Mouse (Mus musculus) Patski (cell line): ENCODE measurements at regions not wholly inside any gene's neighbourhood (a gene's known extent, or its start where the extent isn't known, plus 50 kb on each side); places are given as distances from the start of the nearest gene placed in this dataset.
"Not testable (repeated sequence)": the region's sequence is repeated elsewhere in the genome, so short reads cannot be mapped to it uniquely, and the experiment has no call there.

ENCODE experiments used
- ATAC-seq: fragments of 100-300 bp; one replicate; pipeline ENCODE4 v1.8.0; 2021
- CTCF ChIA-PET: fragments of 350-600 bp; sonication (Branson Sonifier 250); formaldehyde crosslinking; loops from one replicate; lab custom pipeline; 2022; ENCODE audit warnings: inconsistent platforms; lab: Charles Lee
- POLR2A ChIA-PET: fragments of 350-600 bp; sonication (Branson Sonifier 250); formaldehyde crosslinking; loops from one replicate; lab custom pipeline; 2022; ENCODE audit warnings: antibody characterized with exemption, inconsistent platforms; lab: Charles Lee
- DNase-seq: peaks from one replicate; pipeline ENCODE4 v3.0.0-alpha.2; 2011; ENCODE audit warnings: low read depth, low spot score
- H3K27me3 ChIP-seq: fragments of 371-371 bp; one replicate; pipeline ENCODE4 v1.5.1; 2021
- CTCF ChIP-seq: fragments of 100-300 bp; IDR thresholded peaks from one replicate; pipeline ENCODE4 v1.5.1; 2021
- in situ Hi-C: fragments of 300-500 bp; cut with MboI; formaldehyde crosslinking; loops from 3 replicates; pipeline ENCODE4 v1.11.1; 2018; ENCODE audit warnings: low pct_unique_long_range_greater_than_20kb, mixed read lengths

DNA sequence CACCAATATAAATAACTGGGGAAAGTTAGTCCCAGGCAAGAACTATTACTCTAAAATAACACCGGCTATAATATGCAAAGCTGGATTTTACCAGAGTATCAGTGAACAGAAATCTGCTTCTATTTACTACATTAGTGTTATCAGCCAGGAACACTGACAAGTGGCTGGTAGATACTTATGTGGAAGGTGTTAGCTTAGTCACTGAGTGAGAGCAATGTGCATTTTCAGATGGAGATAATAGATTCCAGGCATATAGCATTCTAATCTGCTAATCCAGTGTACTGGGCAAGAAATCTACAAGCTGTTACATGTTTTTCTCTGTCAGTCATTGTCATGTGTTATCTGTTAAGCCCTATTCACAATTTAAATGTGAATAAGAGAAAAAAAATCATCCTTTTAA lies 1054.6 kb upstream of the Rag2 start:
- in situ Hi-C loops, POLR2A ChIA-PET: not testable (repeated sequence)

GRCm38 (mm10) chr2:100590643-100591042 lies 1033.9 kb upstream of the Rag2 start:
- ATAC-seq, POLR2A ChIA-PET, H3K27me3 ChIP-seq, CTCF ChIA-PET, DNase-seq, in situ Hi-C loops: not testable (repeated sequence)

More for the DNA sequence above, 1054.6 kb upstream of the Rag2 start:
- CTCF ChIA-PET, ATAC-seq, H3K27me3 ChIP-seq, DNase-seq: not testable (repeated sequence)

- DNase-seq, POLR2A ChIA-PET, in situ Hi-C loops, H3K27me3 ChIP-seq, CTCF ChIA-PET, ATAC-seq: not testable (repeated sequence)
Measured at GRCm38 (mm10) chr2:100626183-100626582, 998.3 kb upstream of the Rag2 start.

DNA sequence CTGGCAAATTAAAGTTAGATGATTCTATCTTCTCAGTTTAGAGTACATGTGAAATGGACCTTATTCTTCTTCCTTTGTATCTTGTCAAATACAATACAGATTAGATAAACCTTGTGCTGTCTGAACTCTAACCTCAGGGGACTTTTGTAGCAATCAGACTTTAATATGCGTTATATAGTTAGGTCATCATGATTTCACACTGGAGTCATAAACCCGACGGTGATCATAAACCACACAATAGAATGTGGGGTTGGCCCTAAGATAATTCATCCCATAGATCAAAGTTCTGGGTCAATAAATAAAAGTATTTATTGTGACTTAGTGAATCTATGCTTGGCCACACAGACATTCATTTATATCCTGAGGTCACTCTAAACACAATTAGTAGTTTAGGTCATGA lies 971.8 kb upstream of the Rag2 start:
- DNase-seq, POLR2A ChIA-PET, in situ Hi-C loops, ATAC-seq, H3K27me3 ChIP-seq, CTCF ChIA-PET: not testable (repeated sequence)

DNA sequence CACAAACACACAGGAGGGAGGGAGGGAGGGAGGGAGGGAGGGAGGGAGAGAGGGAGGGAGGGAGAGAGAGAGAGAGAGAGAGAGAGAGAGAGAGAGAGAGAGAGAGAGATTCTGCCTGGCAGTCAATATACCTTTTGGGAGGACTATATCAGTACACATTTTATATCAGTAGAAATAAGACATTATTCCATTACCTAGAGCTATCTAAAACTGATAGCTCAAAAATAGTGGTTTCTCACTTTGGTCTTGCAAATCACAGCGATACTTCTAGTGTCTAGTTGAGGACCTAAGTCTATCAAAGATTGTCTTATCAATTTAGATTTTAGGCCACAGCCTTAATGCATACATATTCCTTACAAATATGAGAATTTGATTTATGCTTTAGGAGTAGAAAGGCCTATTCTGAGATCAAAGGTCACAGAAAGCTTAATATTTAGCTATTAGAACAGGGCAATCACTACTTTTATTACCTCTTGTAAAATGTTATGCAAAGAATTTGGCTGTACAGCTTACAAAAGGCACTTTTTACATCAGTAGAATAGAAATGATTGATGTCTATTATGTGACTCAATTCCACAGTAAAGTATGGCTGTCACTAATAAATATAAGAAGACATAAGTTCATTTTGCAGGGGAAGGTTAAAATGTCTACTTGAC lies 953.0 kb upstream of the Rag2 start:
- DNase-seq, CTCF ChIA-PET, POLR2A ChIA-PET, in situ Hi-C loops, H3K27me3 ChIP-seq, ATAC-seq: not testable (repeated sequence)

DNA sequence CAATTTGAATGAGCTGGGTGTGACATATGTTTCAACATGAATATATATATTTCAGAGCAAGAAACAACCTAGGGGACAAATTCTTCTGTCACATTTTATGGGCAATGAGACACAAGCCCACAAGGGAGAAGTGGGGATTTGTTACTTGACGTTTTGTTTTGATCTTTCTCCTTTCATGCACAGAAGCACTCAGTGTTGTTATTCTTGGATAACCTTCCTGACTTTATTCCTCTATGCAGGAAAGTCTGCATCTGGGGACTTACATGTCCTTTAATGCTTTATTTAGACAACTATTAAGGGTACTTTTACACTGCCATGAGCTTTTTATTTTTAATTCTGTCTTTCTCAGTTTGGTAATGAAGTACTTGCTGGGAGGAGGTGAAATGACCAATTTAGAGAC lies 916.1 kb upstream of the Rag2 start:
- CTCF ChIA-PET, in situ Hi-C loops, POLR2A ChIA-PET, ATAC-seq, DNase-seq, H3K27me3 ChIP-seq: not testable (repeated sequence)

DNA sequence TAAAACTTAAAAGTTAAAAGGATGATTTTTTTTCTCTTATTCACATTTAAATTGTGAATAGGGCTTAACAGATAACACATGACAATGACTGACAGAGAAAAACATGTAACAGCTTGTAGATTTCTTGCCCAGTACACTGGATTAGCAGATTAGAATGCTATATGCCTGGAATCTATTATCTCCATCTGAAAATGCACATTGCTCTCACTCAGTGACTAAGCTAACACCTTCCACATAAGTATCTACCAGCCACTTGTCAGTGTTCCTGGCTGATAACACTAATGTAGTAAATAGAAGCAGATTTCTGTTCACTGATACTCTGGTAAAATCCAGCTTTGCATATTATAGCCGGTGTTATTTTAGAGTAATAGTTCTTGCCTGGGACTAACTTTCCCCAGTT lies 881.2 kb upstream of the Rag2 start:
- POLR2A ChIA-PET, result not testable (repeated sequence)

GRCm38 (mm10) chr2:100755033-100755432 lies 869.5 kb upstream of the Rag2 start:
- POLR2A ChIA-PET, in situ Hi-C loops, CTCF ChIA-PET, H3K27me3 ChIP-seq, DNase-seq, ATAC-seq: not testable (repeated sequence)

More for the DNA sequence above, 881.2 kb upstream of the Rag2 start:
- H3K27me3 ChIP-seq, ATAC-seq, CTCF ChIA-PET, in situ Hi-C loops, DNase-seq: not testable (repeated sequence)

GRCm38 (mm10) chr2:100785392-100785791 lies 839.1 kb upstream of the Rag2 start:
- in situ Hi-C loops, result no loop called here
- no peak for TF ChIP-seq CTCF
- no peaks in the 10 kb centered on the region for H3K27me3 ChIP-seq
- ChIA-PET POLR2A (no interaction called here), CTCF (no interaction called here)
- ATAC-seq, result no peak
- no peak for DNase-seq

DNA sequence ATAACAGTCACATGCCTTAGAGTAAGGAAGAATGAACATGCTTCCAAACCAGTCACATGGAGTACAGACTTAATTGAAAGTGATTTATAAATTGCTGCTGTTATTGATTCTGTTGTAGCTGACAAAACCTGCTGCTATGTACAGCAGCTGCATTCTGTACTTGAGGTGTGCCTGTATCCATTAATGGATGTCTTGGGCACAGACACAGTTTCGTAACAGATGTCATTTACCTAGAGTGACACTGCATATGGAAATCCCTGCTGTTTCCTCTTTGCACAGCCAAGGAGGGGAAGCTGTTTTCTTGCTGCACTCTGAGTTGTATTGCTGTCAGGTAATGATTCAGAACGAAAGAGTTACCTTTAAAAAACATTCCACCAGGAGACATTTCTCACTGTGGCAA lies 828.9 kb upstream of the Rag2 start:
- no peak for TF ChIP-seq CTCF
- in situ Hi-C loops, result no loop called here
- CTCF ChIA-PET, result no interaction called here
- ATAC-seq (no peak), DNase-seq (no peak)
- POLR2A ChIA-PET, result no interaction called here
- peaks cover 15% of the 10 kb centered on the region for H3K27me3 ChIP-seq

DNA sequence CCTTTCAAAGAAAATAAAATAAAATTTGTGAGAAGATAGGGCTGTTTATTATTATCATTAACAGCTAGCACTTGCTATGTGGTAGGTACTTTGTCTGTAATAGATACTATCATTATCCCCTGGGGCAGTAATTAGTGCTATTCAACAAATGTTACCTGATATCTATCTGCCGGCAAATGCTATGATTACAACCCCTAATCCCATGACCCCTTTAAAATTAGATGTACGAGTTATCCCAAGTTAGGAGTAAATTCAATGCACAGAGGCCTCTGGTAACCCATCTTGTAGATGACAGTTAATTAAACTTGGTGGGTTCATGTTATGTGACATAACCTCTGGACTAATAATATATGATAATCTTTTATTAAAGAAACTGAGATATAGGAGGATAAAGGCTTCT lies 827.7 kb upstream of the Rag2 start:
- ATAC-seq, result no peak
- CTCF ChIA-PET, result no interaction called here
- peaks cover 15% of the 10 kb centered on the region for H3K27me3 ChIP-seq
- in situ Hi-C loops, result no loop called here
- no peak for DNase-seq
- POLR2A ChIA-PET, result no interaction called here
- TF ChIP-seq CTCF, result no peak

DNA sequence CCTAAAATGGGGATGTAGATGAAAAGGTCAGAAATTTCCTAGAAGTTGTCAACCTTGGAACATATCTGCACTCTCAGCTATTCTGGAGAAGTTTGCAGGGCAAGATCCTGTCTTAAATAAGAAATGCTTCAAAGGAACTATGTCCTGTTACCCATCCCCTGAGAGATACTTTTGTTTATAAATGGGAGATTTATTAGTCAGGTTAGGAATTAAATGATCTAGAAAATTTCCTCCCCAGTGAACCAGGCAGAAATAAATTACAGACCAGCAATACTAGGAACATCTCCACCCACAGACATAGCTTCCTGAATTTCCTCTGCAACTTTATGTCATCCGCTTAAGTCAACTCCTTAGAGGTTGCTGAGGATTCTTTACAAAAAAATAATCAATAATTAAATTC lies 827.0 kb upstream of the Rag2 start:
- CTCF ChIA-PET, result no interaction called here
- POLR2A ChIA-PET, result no interaction called here
- in situ Hi-C loops, result no loop called here
- no peak for ATAC-seq
- DNase-seq, result no peak
- TF ChIP-seq CTCF, result no peak
- peaks cover 15% of the 10 kb centered on the region for H3K27me3 ChIP-seq
